Mouse (Mus musculus) right cerebral cortex, adult 18-20 months (tissue): Measurements from ENCODE around the gene B3galnt1.
"Not testable (repeated sequence)": the region's sequence is repeated elsewhere in the genome, so short reads cannot be mapped to it uniquely, and the experiment has no call there.

Experiments
- DNase-seq: peaks from one replicate; pipeline ENCODE4 v3.0.0; 2022; ENCODE audit warnings: mixed read lengths

B3galnt1 gene

GRCm38 (mm10) chr3:69598261-69599165, at the start of gene B3galnt1:
B3galnt1 (minus strand) TSS chr3:69598960.
- peak; percentile 60 for DNase-seq

GRCm38 (mm10) chr3:69634521-69634920, 35.8 kb upstream of the B3galnt1 start:
- DNase-seq: no peak

GRCm38 (mm10) chr3:69633706-69634420, 35.1 kb upstream of the B3galnt1 start:
- no peak for DNase-seq

GRCm38 (mm10) chr3:69626963-69627590, 28.3 kb upstream of the B3galnt1 start:
- DNase-seq: no peak

GRCm38 (mm10) chr3:69626213-69626962, 27.6 kb upstream of the B3galnt1 start:
- no peak for DNase-seq

- no peak for DNase-seq
Measured at GRCm38 (mm10) chr3:69624182-69624581, 25.4 kb upstream of the B3galnt1 start.

- no peak for DNase-seq
Measured at GRCm38 (mm10) chr3:69607909-69608308, 9.1 kb upstream of the B3galnt1 start.

- no peak for DNase-seq
Measured at GRCm38 (mm10) chr3:69607468-69607867, 8.7 kb upstream of the B3galnt1 start.

- DNase-seq: no peak
Measured at GRCm38 (mm10) chr3:69606923-69607322, 8.2 kb upstream of the B3galnt1 start.

GRCm38 (mm10) chr3:69599166-69599500, 373 bp upstream of the B3galnt1 start:
- DNase-seq: no peak

- no peak for DNase-seq
Measured at GRCm38 (mm10) chr3:69597816-69598215, 944 bp downstream of the B3galnt1 start.

- DNase-seq: no peak
Measured at GRCm38 (mm10) chr3:69597211-69597610, 1.5 kb downstream of the B3galnt1 start.

- no peak for DNase-seq
Measured at GRCm38 (mm10) chr3:69596116-69596515, 2.6 kb downstream of the B3galnt1 start.

GRCm38 (mm10) chr3:69594071-69594470, 4.7 kb downstream of the B3galnt1 start:
- DNase-seq: peak; percentile 37

GRCm38 (mm10) chr3:69593426-69593825, 5.3 kb downstream of the B3galnt1 start:
- DNase-seq: no peak

GRCm38 (mm10) chr3:69588101-69588760, 10.5 kb downstream of the B3galnt1 start:
- no peak for DNase-seq

- no peak for DNase-seq
Measured at GRCm38 (mm10) chr3:69583798-69584197, 15.0 kb downstream of the B3galnt1 start.

GRCm38 (mm10) chr3:69578791-69579190, 20.0 kb downstream of the B3galnt1 start:
- no peak for DNase-seq

GRCm38 (mm10) chr3:69576715-69577114, 22.0 kb downstream of the B3galnt1 start:
- no peak for DNase-seq

- no peak for DNase-seq
Measured at GRCm38 (mm10) chr3:69575577-69575976, 23.2 kb downstream of the B3galnt1 start.

- no peak for DNase-seq
Measured at GRCm38 (mm10) chr3:69572561-69572960, 26.2 kb downstream of the B3galnt1 start.

GRCm38 (mm10) chr3:69565586-69565985, 33.2 kb downstream of the B3galnt1 start:
- not testable (repeated sequence) for DNase-seq
